In the genomic region with DNA sequence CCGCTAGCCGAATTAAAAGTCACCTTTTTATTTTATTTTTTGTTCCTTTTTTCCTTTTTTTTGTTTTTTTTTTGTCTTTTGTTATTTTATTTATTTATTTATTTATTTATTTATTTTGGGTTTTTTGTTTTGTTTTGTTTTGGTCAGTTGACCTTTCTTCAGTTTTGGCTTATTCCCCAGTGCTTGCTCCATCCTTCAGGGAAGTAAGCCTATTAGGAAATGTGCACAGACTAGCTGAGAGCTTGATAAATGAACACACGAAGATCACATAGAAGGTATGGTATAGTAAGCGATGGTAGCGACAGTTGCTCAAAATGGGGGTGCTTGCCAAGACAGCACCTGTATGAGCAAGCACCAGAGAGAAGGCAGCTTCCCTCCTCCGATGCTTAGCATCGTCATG, we compare ENCODE assay signal across 19 mouse cellular contexts. TPM values are rescaled to one million over a fixed set of nuclear protein-coding genes. Genes with fewer than 3 reads are reported as not detected.
DNase-seq lines count a peak whose midpoint lies in the region; TF ChIP-seq lines count a peak whose summit lies in the region.
"Had no signal": no experiment of that assay in that cellular context is flagged by ENCODE, and none has a peak within 500 bp of the region (broad histone marks: within the 10 kb centered on the region; RNA-seq: fewer than 3 reads in every experiment).

No protein-coding gene starts in this region.

- TF ChIP-seq POLR2A in liver, adult 2 months (IDR thresholded peaks at IDR 0.05; ENCODE audit: extremely low read depth, insufficient read depth, low read length) = no peak

- DNase-seq in liver, adult 2 months (ENCODE audit: extremely low read depth, low read depth, low spot score) = peak; percentile 66
- no peak for DNase-seq in liver
- peak; percentile 84 for DNase-seq in adipocyte (ENCODE audit: low spot score)
- no peak for DNase-seq in hindbrain, embryonic 10.5 days (ENCODE audit: low spot score)
- DNase-seq: cerebellum, adult 11 months; cerebellum, adult 18-20 months; cerebellum, adult 8-10 months; cerebellum, adult 9-11 months; cerebellum, postnatal 14 days; cerebellum, postnatal 36 days; embryo, embryonic 11 days had no signal

- no peak overlapping the region for H3K4me3 ChIP-seq in liver, adult 2 months (ENCODE audit: insufficient read depth, low read depth, low read length)
- no peak overlapping the region for H3K4me3 ChIP-seq in brown adipose tissue, adult 24 weeks (ENCODE audit: insufficient read depth, low read depth, low read length)
- H3K4me3 ChIP-seq in hindbrain, embryonic 10.5 days = no peak overlapping the region
- H3K4me3 ChIP-seq: embryonic facial prominence, embryonic 13.5 days; embryonic facial prominence, embryonic 15.5 days; erythroblast, embryonic 14.5 days; forebrain, embryonic 10.5 days; forebrain, embryonic 12.5 days had no signal

- H3K27ac ChIP-seq in liver, adult 2 months (replicated peaks; ENCODE audit: insufficient read depth, low read depth, low read length) = peak overlapping the region; percentile 82
- H3K27ac ChIP-seq in brown adipose tissue, adult 24 weeks (replicated peaks; ENCODE audit: low read depth, low read length) = peak overlapping the region; percentile 98
- H3K27ac ChIP-seq in hindbrain, embryonic 10.5 days = no peak overlapping the region
- H3K27ac ChIP-seq: embryonic facial prominence, embryonic 13.5 days; embryonic facial prominence, embryonic 15.5 days; forebrain, embryonic 10.5 days; forebrain, embryonic 12.5 days had no signal

- H3K27me3 ChIP-seq in liver, adult 2 months (ENCODE audit: control insufficient read depth, insufficient read depth, low read length) = no peaks in the 10 kb centered on the region
- H3K27me3 ChIP-seq in hindbrain, embryonic 10.5 days (ENCODE audit: insufficient read depth, poor library complexity, severe bottlenecking) = no peaks in the 10 kb centered on the region
- H3K27me3 ChIP-seq: embryonic facial prominence, embryonic 13.5 days; embryonic facial prominence, embryonic 15.5 days; forebrain, embryonic 12.5 days had no signal

- H3K36me3 ChIP-seq in liver, adult 2 months (ENCODE audit: control insufficient read depth, insufficient read depth, low read length) = peaks cover 8% of the 10 kb centered on the region
- peaks cover 71% of the 10 kb centered on the region for H3K36me3 ChIP-seq in hindbrain, embryonic 10.5 days

- peaks cover 13% of the 10 kb centered on the region for H3K4me1 ChIP-seq in liver, adult 2 months (ENCODE audit: control insufficient read depth, insufficient read depth, low read length)
- H3K4me1 ChIP-seq in brown adipose tissue, adult 24 weeks (ENCODE audit: control insufficient read depth, insufficient read depth, insufficient read length, low read length) = peaks cover 12% of the 10 kb centered on the region
- H3K4me1 ChIP-seq in hindbrain, embryonic 10.5 days (replicated peaks) = no peaks in the 10 kb centered on the region
- H3K4me1 ChIP-seq: embryonic facial prominence, embryonic 13.5 days; embryonic facial prominence, embryonic 15.5 days; forebrain, embryonic 10.5 days; forebrain, embryonic 12.5 days had no signal

- H3K79me2 ChIP-seq in liver, adult 2 months (ENCODE audit: control insufficient read depth, insufficient read depth, low read length) = no peaks in the 10 kb centered on the region

- H3K9me3 ChIP-seq in hindbrain, embryonic 10.5 days = no peaks in the 10 kb centered on the region
- H3K9me3 ChIP-seq: embryonic facial prominence, embryonic 13.5 days; embryonic facial prominence, embryonic 15.5 days; forebrain, embryonic 10.5 days; forebrain, embryonic 12.5 days had no signal

- no peak overlapping the region for H3K9ac ChIP-seq in liver, adult 2 months (ENCODE audit: low read depth, low read length)
- H3K9ac ChIP-seq: embryonic facial prominence, embryonic 13.5 days; embryonic facial prominence, embryonic 15.5 days; forebrain, embryonic 12.5 days had no signal

- TF ChIP-seq CTCF in liver, adult 2 months (IDR thresholded peaks at IDR 0.05; ENCODE audit: low read depth, low read length) = no peak

- 84% methylated on average over 7 of the region's 7 CpGs for WGBS in liver, adult 2 months
- WGBS in hindbrain, embryonic 10.5 days = 97% methylated on average over 7 of the region's 7 CpGs

RNA-seq across cellular contexts. Expression of gene 1110032A03Rik, which starts 22.3 kb away (rescaled TPM):
- 46.4 and 58.8 TPM in 2 replicates for total RNA-seq in liver, adult 2 months (2014; rRNA removed)
- polyA plus RNA-seq in liver, adult 2 months (2012; rRNA removed) = 41.1 and 43.2 TPM in 2 replicates
- 213 and 331 TPM in 2 replicates for polyA plus RNA-seq in brown adipose tissue, adult 24 weeks (2012; ENCODE audit: insufficient read depth, insufficient read length, missing spikeins)
- polyA plus RNA-seq in hindbrain, embryonic 10.5 days (2016; fragmentation: Nextera tagmentation; extraction: Ambion mirVana) = 30.0 and 39.2 TPM in 2 replicates

RNA-seq across cellular contexts. Expression of gene Alg9, which starts 22.8 kb away (rescaled TPM):
- total RNA-seq in liver, adult 2 months (2014; rRNA removed) = 16.0 and 16.2 TPM in 2 replicates
- polyA plus RNA-seq in liver, adult 2 months (2012; rRNA removed) = 14.7 and 16.3 TPM in 2 replicates
- polyA plus RNA-seq in brown adipose tissue, adult 24 weeks (2012; ENCODE audit: insufficient read depth, insufficient read length, missing spikeins) = 38.3 and 49.0 TPM in 2 replicates
- 40.0 and 42.5 TPM in 2 replicates for polyA plus RNA-seq in hindbrain, embryonic 10.5 days (2016; fragmentation: Nextera tagmentation; extraction: Ambion mirVana)

RNA-seq across cellular contexts. Expression of gene Fdxacb1, which starts 29.6 kb away (rescaled TPM):
- 4.2 and 4.7 TPM in 2 replicates for total RNA-seq in liver, adult 2 months (2014; rRNA removed)
- polyA plus RNA-seq in liver, adult 2 months (2012; rRNA removed) = 2.5 and 2.6 TPM in 2 replicates
- polyA plus RNA-seq in brown adipose tissue, adult 24 weeks (2012; ENCODE audit: insufficient read depth, insufficient read length, missing spikeins) = 5.1 and 9.2 TPM in 2 replicates
- 11.4 and 13.5 TPM in 2 replicates for polyA plus RNA-seq in hindbrain, embryonic 10.5 days (2016; fragmentation: Nextera tagmentation; extraction: Ambion mirVana)

RNA-seq across cellular contexts. Expression of gene Hspb2, which starts 45.5 kb away (rescaled TPM):
- total RNA-seq in liver, adult 2 months (2014; rRNA removed) = 0.55 TPM in 1 of 2 replicates, not detected in the other
- 0.88 and 1.1 TPM in 2 replicates for polyA plus RNA-seq in liver, adult 2 months (2012; rRNA removed)
- polyA plus RNA-seq in brown adipose tissue, adult 24 weeks (2012; ENCODE audit: insufficient read depth, insufficient read length, missing spikeins) = 1.8 and 5.9 TPM in 2 replicates
- 0.65 and 0.71 TPM in 2 replicates for polyA plus RNA-seq in hindbrain, embryonic 10.5 days (2016; fragmentation: Nextera tagmentation; extraction: Ambion mirVana)
- total RNA-seq: common myeloid progenitor, adult 5-6 weeks; MEL had no signal
- polyA plus RNA-seq: erythroblast, embryonic 14.5 days had no signal

RNA-seq across cellular contexts. Expression of gene Cryab, which starts 46.5 kb away (rescaled TPM):
- total RNA-seq in liver, adult 2 months (2014; rRNA removed) = 1.3 and 2.4 TPM in 2 replicates
- polyA plus RNA-seq in liver, adult 2 months (2012; rRNA removed) = 5.5 and 6.6 TPM in 2 replicates
- polyA plus RNA-seq in brown adipose tissue, adult 24 weeks (2012; ENCODE audit: insufficient read depth, insufficient read length, missing spikeins) = 145 and 189 TPM in 2 replicates
- polyA plus RNA-seq in hindbrain, embryonic 10.5 days (2016; fragmentation: Nextera tagmentation; extraction: Ambion mirVana) = 6.6 and 7.5 TPM in 2 replicates
- total RNA-seq: MEL had no signal
- polyA plus RNA-seq: erythroblast, embryonic 14.5 days had no signal

Comparison
In these comparisons a context has a peak if more than half of its experiments do, and no peak if none do; other contexts are left out.
1. DNase-seq: peak in liver, adult 2 months (single experiment) and adipocyte (single experiment); none in liver (single experiment) and hindbrain, embryonic 10.5 days (single experiment).